Mouse (Mus musculus) forebrain, embryonic 14.5 days (tissue): ENCODE measurements around the gene Nfam1. TPM values are rescaled to one million over a fixed set of nuclear protein-coding genes. Genes with fewer than 3 reads are reported as not detected.

ENCODE experiments used
- ATAC-seq: fragments of 200-750 bp; cut with Nextera tagmentation; 2 replicates; pipeline ENCODE4 v1.8.0; 2017; ENCODE audit warnings: mild to moderate bottlenecking, moderate library complexity
- DNase-seq: peaks from one replicate; pipeline ENCODE4 v3.0.0-alpha.2; 2015; ENCODE audit warnings: low spot score
- H3K27ac ChIP-seq: fragments of 300-500 bp; sonication (generic); 2 replicates; pipeline ENCODE4 v1.5.1; 2014; ENCODE audit warnings: low read depth, mild to moderate bottlenecking, control low read depth, low read length, moderate library complexity
- H3K27me3 ChIP-seq: fragments of 300-500 bp; sonication (generic); replicated peaks from 2 replicates; pipeline ENCODE4 v1.6.1; 2014; ENCODE audit warnings: low read length, control low read depth, mixed read lengths; ENCODE audit not compliant: control insufficient read depth, insufficient read depth
- H3K36me3 ChIP-seq: fragments of 300-500 bp; sonication (generic); 2 replicates; pipeline ENCODE4 v1.6.1; 2014; ENCODE audit warnings: low read length, control low read depth; ENCODE audit not compliant: control insufficient read depth, insufficient read depth
- H3K4me1 ChIP-seq: fragments of 300-500 bp; sonication (generic); 2 replicates; pipeline ENCODE4 v1.6.1; 2014; ENCODE audit warnings: antibody characterized with exemption, low read length, control low read depth; ENCODE audit not compliant: control insufficient read depth, insufficient read depth
- H3K4me2 ChIP-seq: fragments of 300-500 bp; sonication (generic); 2 replicates; pipeline ENCODE4 v1.6.1; 2014; ENCODE audit warnings: mild to moderate bottlenecking, control low read depth, low read length
- H3K4me3 ChIP-seq: fragments of 300-500 bp; sonication (generic); 2 replicates; pipeline ENCODE4 v1.5.1; 2014; ENCODE audit warnings: low read depth, low read length, control low read depth
- H3K9ac ChIP-seq: fragments of 300-500 bp; sonication (generic); 2 replicates; pipeline ENCODE4 v1.6.1; 2014; ENCODE audit warnings: mild to moderate bottlenecking, low read length, control low read depth, moderate library complexity
- H3K9me3 ChIP-seq: fragments of 300-500 bp; sonication (generic); replicated peaks from 2 replicates; pipeline ENCODE4 v1.6.1; 2016; ENCODE audit warnings: low read length, control low read depth, mixed read lengths; ENCODE audit not compliant: control insufficient read depth
- WGBS: fragments of 180-500 bp; shearing (Covaris S2); extraction: QIAGEN DNeasy Blood & Tissue Kit; methylation state at CpG from one replicate; pipeline ENCODE4 v1.1.7; 2014; 5-methylcytosine and 5-hydroxymethylcytosine counted together
- polyA plus RNA-seq: library from polyadenylated mRNA; unstranded; fragments of >200 nt; fragmentation: Nextera tagmentation; extraction: Ambion mirVana; gene quantifications from 2 replicates; pipeline ENCODE4 v1.2.1, GENCODE M21; 2014

Gene Nfam1
- polyA plus RNA-seq, 1 experiment from 2014 or later, result 1.2 TPM

GRCm38 (mm10) chr15:83008761-83009423, 24.2 kb downstream of the Nfam1 start:
- no peak for DNase-seq
- Histone ChIP-seq H3K27me3 (peaks cover 6% of the 10 kb centered on the region), H3K9ac (no peak overlapping the region), H3K9me3 (no peaks in the 10 kb centered on the region), H3K27ac (no peak overlapping the region), H3K4me2 (no peak overlapping the region), H3K4me3 (no peak overlapping the region), H3K4me1 (peaks cover 25% of the 10 kb centered on the region), H3K36me3 (no peaks in the 10 kb centered on the region)
- WGBS, result 77% methylated on average over 13 of the region's 13 CpGs
- no peak for ATAC-seq

- peaks cover 35% of the 10 kb centered on the region for H3K4me1 ChIP-seq
- no peak overlapping the region for H3K9ac ChIP-seq
- no peak for ATAC-seq
- DNase-seq, result no peak
- peaks cover 1% of the 10 kb centered on the region; the same call in 1 of the 2 replicates for H3K27me3 ChIP-seq
- no peaks in the 10 kb centered on the region for H3K9me3 ChIP-seq
- H3K4me3 ChIP-seq, result no peak overlapping the region
- no peak overlapping the region for H3K27ac ChIP-seq
- no peak overlapping the region for H3K4me2 ChIP-seq
- H3K36me3 ChIP-seq, result no peaks in the 10 kb centered on the region
- 59% methylated on average over 15 of the region's 15 CpGs for WGBS
Observed at GRCm38 (mm10) chr15:83007346-83007920, 25.7 kb downstream of the Nfam1 start.

- H3K4me1 ChIP-seq, result peaks cover 19% of the 10 kb centered on the region
- H3K9ac ChIP-seq, result 0 out of 2 replicates have a peak overlapping the region, but pooled peaks have one; percentile 30
- H3K27ac ChIP-seq, result peak overlapping the region; percentile 68
- no peaks in the 10 kb centered on the region for H3K36me3 ChIP-seq
- peak overlapping the region; percentile 14; the same call in 1 of the 2 replicates for H3K4me2 ChIP-seq
- DNase-seq (peak; percentile 96), ATAC-seq (peak; percentile 95)
- no peaks in the 10 kb centered on the region; the same call in 1 of the 2 replicates for H3K27me3 ChIP-seq
- WGBS, result 40% methylated on average over 12 of the region's 12 CpGs
- H3K9me3 ChIP-seq, result no peaks in the 10 kb centered on the region
- no peak overlapping the region for H3K4me3 ChIP-seq
Observed at GRCm38 (mm10) chr15:83002665-83003548, 30.2 kb downstream of the Nfam1 start.

GRCm38 (mm10) chr15:82998811-82999221, 34.3 kb downstream of the Nfam1 start:
- Histone ChIP-seq H3K9me3 (no peaks in the 10 kb centered on the region), H3K4me3 (no peak overlapping the region), H3K4me1 (peaks cover 43% of the 10 kb centered on the region), H3K27me3 (no peaks in the 10 kb centered on the region), H3K4me2 (no peak overlapping the region), H3K27ac (no peak overlapping the region), H3K36me3 (no peaks in the 10 kb centered on the region), H3K9ac (no peak overlapping the region)
- 85% methylated on average over 6 of the region's 6 CpGs for WGBS
- DNase-seq, result no peak
- no peak for ATAC-seq

- Histone ChIP-seq H3K36me3 (no peaks in the 10 kb centered on the region), H3K4me3 (no peak overlapping the region), H3K4me2 (no peak overlapping the region), H3K4me1 (peaks cover 33% of the 10 kb centered on the region), H3K27me3 (no peaks in the 10 kb centered on the region), H3K27ac (no peak overlapping the region), H3K9ac (no peak overlapping the region), H3K9me3 (no peaks in the 10 kb centered on the region)
- ATAC-seq (no peak), DNase-seq (no peak)
Observed at GRCm38 (mm10) chr15:82996431-82996830, 36.7 kb downstream of the Nfam1 start.

- DNase-seq (peak; percentile 61), ATAC-seq (peak; percentile 45; the same call in 1 of the 2 replicates)
- Histone ChIP-seq H3K4me3 (no peak overlapping the region), H3K4me2 (no peak overlapping the region), H3K36me3 (no peaks in the 10 kb centered on the region), H3K9ac (no peak overlapping the region), H3K4me1 (peaks cover 37% of the 10 kb centered on the region), H3K27me3 (no peaks in the 10 kb centered on the region), H3K27ac (0 out of 2 replicates have a peak overlapping the region, but pooled peaks have one; percentile 44), H3K9me3 (no peaks in the 10 kb centered on the region)
- whole genome bisulfite sequencing, result 24% methylated on average over 7 of the region's 7 CpGs
Observed at GRCm38 (mm10) chr15:82995239-82995638, 37.9 kb downstream of the Nfam1 start.

GRCm38 (mm10) chr15:82992911-82993310, 40.2 kb downstream of the Nfam1 start:
- DNase-seq (no peak), ATAC-seq (no peak)
- H3K27ac ChIP-seq, result no peak overlapping the region
- H3K9me3 ChIP-seq, result no peaks in the 10 kb centered on the region
- no peak overlapping the region for H3K9ac ChIP-seq
- H3K27me3 ChIP-seq, result no peaks in the 10 kb centered on the region
- no peak overlapping the region for H3K4me2 ChIP-seq
- H3K36me3 ChIP-seq, result no peaks in the 10 kb centered on the region
- 44% methylated on average over 9 of the region's 9 CpGs for WGBS
- peaks cover 58% of the 10 kb centered on the region for H3K4me1 ChIP-seq
- no peak overlapping the region for H3K4me3 ChIP-seq

GRCm38 (mm10) chr15:82992079-82992783, 40.9 kb downstream of the Nfam1 start:
- DNase-seq (no peak), ATAC-seq (no peak)
- Histone ChIP-seq H3K9me3 (no peaks in the 10 kb centered on the region), H3K9ac (no peak overlapping the region), H3K36me3 (no peaks in the 10 kb centered on the region), H3K4me1 (peaks cover 61% of the 10 kb centered on the region), H3K27me3 (no peaks in the 10 kb centered on the region), H3K27ac (peak overlapping the region; percentile 39; the same call in 1 of the 2 replicates), H3K4me2 (no peak overlapping the region), H3K4me3 (no peak overlapping the region)
- WGBS, result 73% methylated on average over 13 of the region's 13 CpGs
